Mouse (Mus musculus): ENCODE results near the gene Ppp2r5e. TPM values are rescaled to one million over a fixed set of nuclear protein-coding genes. Genes with fewer than 3 reads are reported as not detected.
"Not testable (repeated sequence)": the region's sequence is repeated elsewhere in the genome, so short reads cannot be mapped to it uniquely, and the experiment has no call there.

Ppp2r5e gene
- polyA plus RNA-seq, 1 experiment from 2014 or later, result 10.1 TPM

- Histone ChIP-seq H3K9me3 (ENCODE audit: low read length) (no peaks in the 10 kb centered on the region), H3K4me1 (ENCODE audit: insufficient read depth, low read length) (peaks cover 4% of the 10 kb centered on the region; the same call in 1 of the 2 replicates), H3K9ac (replicated peaks; ENCODE audit: low read length) (no peak overlapping the region), H3K27ac (ENCODE audit: low read length) (no peak overlapping the region), H3K4me3 (ENCODE audit: low read length) (no peak overlapping the region), H3K4me2 (replicated peaks; ENCODE audit: low read depth, low read length) (no peak overlapping the region), H3K36me3 (ENCODE audit: insufficient read depth, low read length) (peaks cover 6% of the 10 kb centered on the region; the same call in 1 of the 2 replicates), H3K27me3 (ENCODE audit: insufficient read depth, low read length) (no peaks in the 10 kb centered on the region)
- 96% methylated on average over 2 of the region's 2 CpGs for WGBS
- ATAC-seq (ENCODE audit: low FRiP score, low TSS enrichment), result no peak
Observed at GRCm38 (mm10) chr12:75511520-75511919, 84.5 kb downstream of the Ppp2r5e start.

DNA sequence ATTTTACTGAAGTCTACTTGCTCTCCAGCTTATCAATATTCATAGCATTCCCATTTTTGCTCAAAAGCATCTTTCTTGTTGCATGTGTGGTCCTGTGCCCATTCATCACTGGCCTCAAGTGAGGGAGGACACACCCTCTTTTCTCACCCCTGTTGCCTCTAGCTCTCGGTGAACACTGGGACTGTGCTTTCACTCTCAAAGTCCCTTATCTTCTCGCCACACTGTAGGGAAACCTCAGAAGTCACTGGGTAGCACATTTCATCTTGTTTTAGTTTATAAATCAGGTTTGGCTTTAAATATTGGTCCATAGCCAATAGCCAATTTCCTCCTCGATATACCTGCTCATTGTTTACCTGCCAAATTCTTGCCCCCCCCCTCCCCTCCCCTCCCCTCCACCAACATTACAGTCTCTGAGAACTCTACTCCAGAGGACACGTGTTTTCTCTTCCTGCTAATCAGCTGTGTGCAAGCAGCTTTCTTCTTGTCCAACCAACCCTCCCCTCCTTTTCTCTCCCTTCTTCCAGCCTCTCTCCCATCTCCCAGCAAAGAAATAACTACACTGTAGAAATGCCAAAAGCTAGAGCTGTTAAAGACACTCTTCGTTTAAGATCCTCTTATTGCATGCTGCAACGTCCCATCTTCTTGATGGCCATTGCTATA, 90.9 kb downstream of the Ppp2r5e start:
- H3K9ac ChIP-seq (replicated peaks; ENCODE audit: low read length), result no peak overlapping the region
- H3K27me3 ChIP-seq (ENCODE audit: insufficient read depth, low read length), result no peaks in the 10 kb centered on the region
- no peaks in the 10 kb centered on the region for H3K9me3 ChIP-seq (ENCODE audit: low read length)
- no peak for ATAC-seq (ENCODE audit: low FRiP score, low TSS enrichment)
- WGBS, result 68% methylated on average over 6 of the region's 6 CpGs
- H3K4me2 ChIP-seq (replicated peaks; ENCODE audit: low read depth, low read length), result no peak overlapping the region
- no peak overlapping the region for H3K4me3 ChIP-seq (ENCODE audit: low read length)
- no peaks in the 10 kb centered on the region for H3K4me1 ChIP-seq (ENCODE audit: insufficient read depth, low read length)
- no peak overlapping the region for H3K27ac ChIP-seq (ENCODE audit: low read length)
- H3K36me3 ChIP-seq (ENCODE audit: insufficient read depth, low read length), result 0 out of 2 replicates have a peak, but pooled peaks cover 3% of the 10 kb centered on the region

DNA sequence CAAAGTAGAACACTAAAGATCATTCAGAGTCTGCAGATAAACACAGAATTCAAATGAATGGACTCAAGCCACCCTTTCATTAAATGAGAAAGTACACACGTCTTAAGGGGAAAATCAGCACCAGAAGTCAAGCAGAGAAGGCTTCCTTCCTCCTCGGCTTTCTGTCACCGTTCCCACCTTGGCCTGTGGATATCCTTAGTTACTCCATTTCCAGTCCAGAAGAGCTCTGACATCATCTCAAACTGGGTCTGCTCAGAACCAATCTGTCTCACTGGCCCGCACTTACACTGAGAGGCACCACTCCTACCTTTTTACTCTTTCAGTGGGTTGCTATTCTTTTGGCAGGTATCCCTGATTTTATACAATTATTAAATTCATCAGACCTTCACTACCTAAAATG, 93.4 kb downstream of the Ppp2r5e start:
- H3K9ac ChIP-seq (replicated peaks; ENCODE audit: low read length), result no peak overlapping the region
- H3K9me3 ChIP-seq (ENCODE audit: low read length), result no peaks in the 10 kb centered on the region
- H3K4me2 ChIP-seq (replicated peaks; ENCODE audit: low read depth, low read length), result no peak overlapping the region
- 91% methylated on average over 4 of the region's 4 CpGs for WGBS
- 0 out of 2 replicates have a peak, but pooled peaks cover 3% of the 10 kb centered on the region for H3K36me3 ChIP-seq (ENCODE audit: insufficient read depth, low read length)
- H3K27ac ChIP-seq (ENCODE audit: low read length), result no peak overlapping the region
- ATAC-seq (ENCODE audit: low FRiP score, low TSS enrichment), result no peak
- H3K4me1 ChIP-seq (ENCODE audit: insufficient read depth, low read length), result no peaks in the 10 kb centered on the region
- H3K27me3 ChIP-seq (ENCODE audit: insufficient read depth, low read length), result no peaks in the 10 kb centered on the region
- no peak overlapping the region for H3K4me3 ChIP-seq (ENCODE audit: low read length)

GRCm38 (mm10) chr12:75497698-75498097, 98.3 kb downstream of the Ppp2r5e start:
- H3K9ac ChIP-seq (replicated peaks; ENCODE audit: low read length), result no peak overlapping the region
- no peak for ATAC-seq (ENCODE audit: low FRiP score, low TSS enrichment)
- H3K27ac ChIP-seq (ENCODE audit: low read length), result no peak overlapping the region
- no peak overlapping the region for H3K4me2 ChIP-seq (replicated peaks; ENCODE audit: low read depth, low read length)
- no peaks in the 10 kb centered on the region for H3K27me3 ChIP-seq (ENCODE audit: insufficient read depth, low read length)
- 89% methylated on average over 1 of the region's 1 CpGs for WGBS
- no peaks in the 10 kb centered on the region for H3K36me3 ChIP-seq (ENCODE audit: insufficient read depth, low read length)
- no peaks in the 10 kb centered on the region for H3K9me3 ChIP-seq (ENCODE audit: low read length)
- H3K4me1 ChIP-seq (ENCODE audit: insufficient read depth, low read length), result 0 out of 2 replicates have a peak, but pooled peaks cover under 1% of the 10 kb centered on the region
- no peak overlapping the region for H3K4me3 ChIP-seq (ENCODE audit: low read length)

DNA sequence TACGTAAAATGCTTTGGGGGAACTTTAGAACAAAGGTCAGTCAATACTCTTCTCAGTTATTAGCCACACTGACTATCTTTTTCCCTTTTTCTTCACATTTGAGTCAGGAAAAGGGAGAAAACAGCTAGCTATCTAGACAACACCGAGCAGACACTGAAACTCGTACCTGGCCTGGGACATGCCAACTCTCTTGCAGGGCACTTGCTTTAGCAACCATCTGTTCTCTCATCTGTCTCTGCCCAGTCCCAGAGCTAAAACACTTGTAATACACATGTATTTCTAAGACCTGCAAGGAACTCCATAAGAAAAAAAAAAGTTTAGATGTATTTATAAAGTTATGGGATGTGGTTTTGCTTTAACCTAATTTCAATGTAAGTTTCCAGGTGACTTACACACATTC, 100.4 kb downstream of the Ppp2r5e start:
- Histone ChIP-seq H3K36me3 (ENCODE audit: insufficient read depth, low read length) (no peaks in the 10 kb centered on the region), H3K4me3 (ENCODE audit: low read length) (no peak overlapping the region), H3K4me1 (ENCODE audit: insufficient read depth, low read length) (peaks cover 3% of the 10 kb centered on the region; the same call in 1 of the 2 replicates), H3K27ac (ENCODE audit: low read length) (no peak overlapping the region), H3K4me2 (replicated peaks; ENCODE audit: low read depth, low read length) (no peak overlapping the region), H3K27me3 (ENCODE audit: insufficient read depth, low read length) (no peaks in the 10 kb centered on the region), H3K9ac (replicated peaks; ENCODE audit: low read length) (no peak overlapping the region), H3K9me3 (ENCODE audit: low read length) (no peaks in the 10 kb centered on the region)
- no peak for ATAC-seq (ENCODE audit: low FRiP score, low TSS enrichment)
- WGBS, result 81% methylated on average over 3 of the region's 3 CpGs

GRCm38 (mm10) chr12:75494643-75495042, 101.4 kb downstream of the Ppp2r5e start:
- Histone ChIP-seq H3K9me3 (ENCODE audit: low read length) (no peaks in the 10 kb centered on the region), H3K4me2 (replicated peaks; ENCODE audit: low read depth, low read length) (no peak overlapping the region), H3K4me3 (ENCODE audit: low read length) (no peak overlapping the region), H3K27ac (ENCODE audit: low read length) (no peak overlapping the region), H3K27me3 (ENCODE audit: insufficient read depth, low read length) (no peaks in the 10 kb centered on the region), H3K4me1 (ENCODE audit: insufficient read depth, low read length) (peaks cover 3% of the 10 kb centered on the region; the same call in 1 of the 2 replicates), H3K36me3 (ENCODE audit: insufficient read depth, low read length) (no peaks in the 10 kb centered on the region), H3K9ac (replicated peaks; ENCODE audit: low read length) (no peak overlapping the region)
- 97% methylated on average over 3 of the region's 3 CpGs for WGBS
- no peak for ATAC-seq (ENCODE audit: low FRiP score, low TSS enrichment)

DNA sequence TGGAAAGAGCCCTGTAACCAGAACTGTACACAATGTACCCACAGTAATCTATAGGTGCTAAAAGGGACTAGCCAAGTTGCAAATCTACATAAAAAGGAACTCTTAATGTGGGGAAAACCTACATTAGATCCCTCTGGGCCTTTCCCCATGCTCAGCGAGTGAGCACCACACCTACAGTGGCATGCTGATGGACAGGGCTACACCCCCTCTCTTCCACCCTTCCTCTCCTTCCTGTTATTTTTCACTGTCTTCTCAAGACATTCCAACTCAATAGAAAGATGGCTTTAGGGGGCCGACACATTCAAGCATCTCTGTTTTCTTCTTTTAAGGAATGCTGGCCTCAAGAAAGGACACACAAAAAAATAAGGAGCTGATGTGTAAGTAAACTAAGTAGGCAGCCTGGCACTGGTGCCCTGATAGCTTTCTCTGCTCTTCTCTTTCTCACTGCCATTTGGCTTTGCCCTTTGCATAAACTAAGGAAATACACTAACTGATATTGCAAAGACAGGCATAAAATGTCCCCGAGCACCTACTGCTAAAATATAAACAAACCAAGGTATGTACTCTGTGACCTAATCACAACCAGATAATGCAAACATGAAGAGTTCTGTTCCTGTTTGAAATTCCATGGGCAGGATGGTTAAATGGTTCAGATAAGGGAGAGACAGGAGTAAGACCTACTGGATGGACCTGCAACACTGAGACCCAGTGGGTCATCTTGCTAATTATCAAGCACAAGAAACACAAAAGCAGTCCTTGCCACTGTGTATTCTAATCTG, 103.3 kb downstream of the Ppp2r5e start:
- ATAC-seq (ENCODE audit: low FRiP score, low TSS enrichment), result no peak
- no peak overlapping the region for H3K27ac ChIP-seq (ENCODE audit: low read length)

DNA sequence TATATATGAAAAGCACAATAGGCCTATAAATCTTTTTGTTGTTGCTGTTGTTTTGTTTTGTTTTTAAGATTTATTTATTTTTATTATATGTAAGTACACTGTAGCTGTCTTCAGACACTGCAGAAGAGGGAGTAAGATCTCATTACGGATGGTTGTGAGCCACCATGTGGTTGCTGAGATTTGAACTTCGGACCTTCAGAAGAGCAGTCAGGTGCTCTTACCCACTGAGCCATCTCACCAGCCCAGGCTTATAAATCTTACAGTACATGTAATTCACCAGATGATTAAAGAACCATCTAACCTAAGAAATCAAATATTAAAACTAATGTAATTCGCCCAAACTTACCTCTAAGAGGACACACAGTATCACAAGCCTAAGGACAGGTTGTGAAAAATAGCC, 103.9 kb downstream of the Ppp2r5e start:
- not testable (repeated sequence) for H3K4me1 ChIP-seq (ENCODE audit: insufficient read depth, low read length); H3K4me3 ChIP-seq (ENCODE audit: low read length); H3K9ac ChIP-seq (replicated peaks; ENCODE audit: low read length); H3K9me3 ChIP-seq (ENCODE audit: low read length); H3K36me3 ChIP-seq (ENCODE audit: insufficient read depth, low read length); ATAC-seq (ENCODE audit: low FRiP score, low TSS enrichment); H3K4me2 ChIP-seq (replicated peaks; ENCODE audit: low read depth, low read length); H3K27me3 ChIP-seq (ENCODE audit: insufficient read depth, low read length); H3K27ac ChIP-seq (ENCODE audit: low read length)
- 87% methylated on average over 3 of the region's 3 CpGs for WGBS

More for the DNA sequence above, 103.3 kb downstream of the Ppp2r5e start:
- Histone ChIP-seq H3K9me3 (ENCODE audit: low read length) (no peaks in the 10 kb centered on the region), H3K9ac (replicated peaks; ENCODE audit: low read length) (no peak overlapping the region), H3K4me1 (ENCODE audit: insufficient read depth, low read length) (peaks cover 3% of the 10 kb centered on the region; the same call in 1 of the 2 replicates), H3K4me3 (ENCODE audit: low read length) (no peak overlapping the region), H3K36me3 (ENCODE audit: insufficient read depth, low read length) (no peaks in the 10 kb centered on the region), H3K4me2 (replicated peaks; ENCODE audit: low read depth, low read length) (no peak overlapping the region), H3K27me3 (ENCODE audit: insufficient read depth, low read length) (no peaks in the 10 kb centered on the region)
- WGBS, result 72% methylated on average over 3 of the region's 3 CpGs

DNA sequence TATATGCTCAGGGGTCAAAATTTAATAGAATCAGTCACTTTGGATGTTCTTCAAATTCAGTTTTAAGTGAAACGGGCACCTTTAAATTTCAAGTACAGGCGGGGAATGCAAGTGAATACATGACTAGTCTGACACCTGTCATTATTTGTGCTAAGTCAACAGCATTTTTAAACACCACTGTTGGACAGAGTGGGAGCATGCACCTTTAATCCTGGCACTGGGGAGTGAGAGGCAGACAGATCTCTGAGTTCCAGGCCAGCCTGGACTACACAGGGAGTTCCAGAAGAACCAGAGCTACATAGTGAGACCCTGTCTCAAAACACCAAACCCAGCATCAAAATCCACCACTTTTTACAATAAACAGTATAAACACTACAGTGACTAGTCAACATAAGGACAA, 108.5 kb downstream of the Ppp2r5e start:
- Histone ChIP-seq H3K9me3 (ENCODE audit: low read length) (no peaks in the 10 kb centered on the region), H3K27me3 (ENCODE audit: insufficient read depth, low read length) (no peaks in the 10 kb centered on the region), H3K36me3 (ENCODE audit: insufficient read depth, low read length) (no peaks in the 10 kb centered on the region), H3K4me3 (ENCODE audit: low read length) (no peak overlapping the region), H3K4me2 (replicated peaks; ENCODE audit: low read depth, low read length) (no peak overlapping the region), H3K9ac (replicated peaks; ENCODE audit: low read length) (no peak overlapping the region), H3K4me1 (ENCODE audit: insufficient read depth, low read length) (peaks cover 1% of the 10 kb centered on the region; the same call in 1 of the 2 replicates), H3K27ac (ENCODE audit: low read length) (no peak overlapping the region)
- 90% methylated on average over 2 of the region's 2 CpGs for WGBS
- ATAC-seq (ENCODE audit: low FRiP score, low TSS enrichment), result no peak
